In the genomic region with DNA sequence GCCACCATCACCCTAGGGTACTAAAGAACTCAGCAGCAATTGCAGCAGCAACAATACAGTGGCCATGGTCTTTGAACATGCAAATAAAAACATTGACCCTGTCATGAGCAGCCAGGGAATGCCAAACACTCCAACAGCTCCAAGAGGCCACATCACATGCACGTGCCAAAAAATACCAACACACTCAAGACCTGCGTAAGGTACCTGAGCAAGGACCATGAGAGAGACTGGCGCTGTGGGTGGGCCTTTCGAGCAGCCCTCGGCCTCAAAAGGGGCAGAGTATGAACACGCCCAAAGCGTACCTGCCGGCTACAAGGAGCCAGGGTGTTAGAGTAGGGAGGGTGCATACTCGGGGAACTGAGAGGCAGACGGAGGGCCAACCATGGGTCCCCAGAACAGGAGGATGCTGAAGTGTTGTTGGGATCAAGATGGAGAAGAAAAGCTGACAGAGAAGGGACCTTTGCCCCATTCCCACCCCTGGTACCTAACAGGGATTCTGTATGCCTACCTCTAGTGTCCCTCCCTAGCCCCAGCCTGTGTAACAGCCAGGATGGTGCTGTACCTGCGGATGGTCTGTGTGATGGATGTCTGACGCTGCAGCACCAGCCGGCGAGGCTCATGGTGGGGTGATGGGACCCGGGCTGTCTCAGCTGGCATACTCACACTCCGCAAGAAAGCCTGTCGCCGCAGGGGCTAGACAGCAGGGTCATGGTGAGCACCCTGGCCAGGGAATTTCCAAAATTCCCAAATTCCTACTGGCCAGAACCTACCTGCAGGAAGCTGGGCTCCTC, we compare ENCODE assay signal across 14 mouse cellular contexts. TPM values are rescaled to one million over a fixed set of nuclear protein-coding genes. Genes with fewer than 3 reads are reported as not detected.
"Had no signal": no experiment of that assay in that cellular context is flagged by ENCODE, and none has a peak within 500 bp of the region (broad histone marks: within the 10 kb centered on the region; RNA-seq: fewer than 3 reads in every experiment).

No protein-coding gene starts in this region.

- H3K4me3 ChIP-seq: intestine, embryonic 15.5 days; kidney, embryonic 15.5 days; limb, embryonic 13.5 days; midbrain, embryonic 15.5 days; neural tube, embryonic 13.5 days had no signal

- H3K9ac ChIP-seq: intestine, embryonic 15.5 days; kidney, embryonic 15.5 days; midbrain, embryonic 15.5 days; neural tube, embryonic 13.5 days had no signal

- H3K4me2 ChIP-seq: intestine, embryonic 15.5 days; kidney, embryonic 15.5 days; limb, embryonic 13.5 days; liver, embryonic 11.5 days; midbrain, embryonic 15.5 days; neural tube, embryonic 13.5 days had no signal

- H3K27ac ChIP-seq: intestine, embryonic 15.5 days; kidney, embryonic 15.5 days; limb, embryonic 13.5 days; midbrain, embryonic 15.5 days; neural tube, embryonic 13.5 days had no signal

- DNase-seq: kidney, adult 2 months; kidney, postnatal 14 days; right cerebral cortex, postnatal 14 days; thymus, postnatal 36 days had no signal

- ATAC-seq: intestine, embryonic 15.5 days; midbrain, embryonic 15.5 days had no signal

- H3K27me3 ChIP-seq: intestine, embryonic 15.5 days; kidney, embryonic 15.5 days; limb, embryonic 13.5 days had no signal

- H3K9me3 ChIP-seq: intestine, embryonic 15.5 days; kidney, embryonic 15.5 days; limb, embryonic 13.5 days; midbrain, embryonic 15.5 days; neural tube, embryonic 13.5 days had no signal

- H3K36me3 ChIP-seq: midbrain, embryonic 15.5 days had no signal

RNA-seq across cellular contexts. Expression of a gene that starts 15.5 kb away (rescaled TPM):
- total RNA-seq: layer of hippocampus, postnatal 25 days; left cerebral cortex, adult 8-10 months; left cerebral cortex, postnatal 25 days had no signal
- polyA plus RNA-seq: kidney, embryonic 15.5 days; liver, embryonic 16.5 days; midbrain, embryonic 15.5 days; neural tube, embryonic 13.5 days had no signal
